Mouse (Mus musculus): ENCODE results near the gene Uqcc2.

Gene Uqcc2

DNA sequence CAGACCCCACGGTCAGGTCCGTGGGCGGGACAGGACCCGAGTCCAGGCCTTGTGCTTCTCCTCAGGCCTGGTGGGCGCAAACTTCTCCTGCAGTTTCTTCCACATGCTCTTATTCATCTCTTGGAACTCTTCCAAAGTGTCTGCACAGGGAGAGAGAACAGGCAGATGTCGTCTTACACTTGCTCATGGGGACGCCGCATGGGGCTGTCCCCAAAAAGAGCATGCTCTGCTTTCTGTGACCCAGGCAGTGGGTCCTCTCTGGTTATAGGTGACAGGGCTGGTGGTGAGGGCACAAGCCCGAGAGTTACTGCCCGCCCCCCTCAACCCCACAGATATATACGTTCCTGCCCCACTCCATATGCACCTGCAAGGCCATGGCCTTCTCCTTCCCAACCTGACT is 11.0 kb downstream of the Uqcc2 start:
- no peak for DNase-seq

DNA sequence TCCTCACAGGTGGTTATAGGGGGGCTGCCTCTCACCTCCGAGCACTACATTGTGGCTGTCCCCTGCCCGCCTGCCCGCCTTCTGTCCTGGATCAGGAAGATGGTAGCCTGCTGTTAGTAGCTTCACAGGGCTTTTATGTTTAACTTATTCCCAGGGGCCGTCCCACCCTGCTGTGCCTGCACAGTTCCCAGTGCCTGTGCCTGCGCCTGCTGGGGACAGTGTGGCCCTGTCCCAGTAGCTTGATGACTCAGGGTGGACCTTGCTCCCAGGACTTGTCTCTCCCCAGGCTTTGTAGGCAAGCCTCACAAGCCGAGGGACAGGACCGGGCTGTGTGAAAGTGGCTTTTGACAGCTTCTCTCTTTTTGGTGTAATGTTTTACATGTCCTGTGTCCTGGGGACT is 11.9 kb downstream of the Uqcc2 start:
- DNase-seq: no peak

GRCm38 (mm10) chr17:27121266-27121665 is 12.4 kb downstream of the Uqcc2 start:
- no peak for DNase-seq

- peak; percentile 82 for DNase-seq
Measured at GRCm38 (mm10) chr17:27120561-27121024, 13.1 kb downstream of the Uqcc2 start.

- DNase-seq: no peak
Measured at GRCm38 (mm10) chr17:27119954-27120353, 13.8 kb downstream of the Uqcc2 start.

DNA sequence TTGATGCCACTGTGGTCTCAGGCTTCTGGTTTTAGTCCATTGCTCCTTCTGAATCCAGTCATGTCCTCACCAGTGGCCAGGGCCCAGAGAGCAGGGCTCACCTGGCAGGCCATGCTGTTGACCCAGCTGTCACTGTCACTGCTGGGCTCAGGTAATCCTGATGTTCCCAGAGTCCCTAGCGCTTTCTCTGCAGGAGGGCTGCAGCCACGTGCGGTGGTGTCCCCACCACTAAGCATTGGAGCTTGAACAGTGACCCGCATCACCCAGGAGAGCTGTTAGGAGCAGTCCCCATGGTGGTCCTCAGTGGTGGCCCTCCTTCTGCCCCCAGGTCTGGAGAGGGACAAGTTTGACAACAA is 14.2 kb downstream of the Uqcc2 start:
- no peak for DNase-seq

GRCm38 (mm10) chr17:27118676-27119539 is 14.8 kb downstream of the Uqcc2 start:
- DNase-seq: no peak

GRCm38 (mm10) chr17:27110072-27110471 is 23.6 kb downstream of the Uqcc2 start:
- DNase-seq: no peak

- no peak for DNase-seq
Measured at GRCm38 (mm10) chr17:27107936-27108335, 25.8 kb downstream of the Uqcc2 start.

- DNase-seq: no peak
Measured at GRCm38 (mm10) chr17:27106745-27107144, 27.0 kb downstream of the Uqcc2 start.

GRCm38 (mm10) chr17:27105698-27106470 is 27.8 kb downstream of the Uqcc2 start:
- DNase-seq: no peak

DNA sequence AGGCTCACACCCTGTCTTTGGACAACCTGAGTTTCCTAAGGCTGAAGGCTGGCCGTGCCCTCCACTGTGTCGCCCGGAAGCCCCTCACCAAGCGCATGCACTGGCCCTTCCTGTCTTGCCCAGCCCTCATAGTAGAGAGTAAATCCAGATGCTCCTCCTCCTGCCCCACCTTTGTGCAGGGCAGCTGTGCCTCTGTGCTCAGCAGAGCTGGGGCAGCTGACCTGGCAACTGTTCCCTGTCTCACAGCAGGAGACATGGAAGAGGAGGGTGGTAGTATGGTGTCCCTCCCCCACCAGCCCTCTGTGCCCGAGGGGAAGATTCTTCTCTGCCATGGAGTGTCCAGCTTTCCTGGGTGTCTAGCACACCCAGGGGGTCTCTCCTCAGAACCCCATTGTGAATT is 32.0 kb downstream of the Uqcc2 start:
- DNase-seq: no peak

- no peak for DNase-seq
Measured at GRCm38 (mm10) chr17:27095690-27096089, 38.0 kb downstream of the Uqcc2 start.

DNA sequence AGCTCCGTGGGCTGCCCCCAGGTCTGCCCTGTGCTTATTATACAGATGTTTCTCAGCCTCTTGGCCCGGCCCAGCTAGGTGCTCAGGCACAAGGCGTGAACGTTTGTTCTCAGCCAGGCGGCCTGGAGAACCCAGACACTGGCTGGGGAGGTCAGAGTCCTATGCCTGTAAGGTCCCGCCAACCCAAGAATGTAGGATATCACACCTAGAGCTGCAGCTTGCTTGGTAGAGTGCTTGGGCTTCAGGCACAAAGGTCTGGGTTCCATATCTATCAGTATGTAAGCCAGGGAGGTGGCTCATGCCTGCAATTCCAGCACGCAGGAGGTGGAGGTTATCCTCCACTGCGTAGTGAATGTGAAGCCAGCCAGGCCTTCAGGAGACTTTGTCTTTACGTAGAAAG is 43.6 kb downstream of the Uqcc2 start:
- DNase-seq: no peak

- DNase-seq: no peak
Measured at GRCm38 (mm10) chr17:27087426-27087825, 46.3 kb downstream of the Uqcc2 start.

GRCm38 (mm10) chr17:27085676-27086075 is 48.0 kb downstream of the Uqcc2 start:
- no peak for DNase-seq

- DNase-seq: no peak
Measured at GRCm38 (mm10) chr17:27083601-27084000, 50.1 kb downstream of the Uqcc2 start.

DNA sequence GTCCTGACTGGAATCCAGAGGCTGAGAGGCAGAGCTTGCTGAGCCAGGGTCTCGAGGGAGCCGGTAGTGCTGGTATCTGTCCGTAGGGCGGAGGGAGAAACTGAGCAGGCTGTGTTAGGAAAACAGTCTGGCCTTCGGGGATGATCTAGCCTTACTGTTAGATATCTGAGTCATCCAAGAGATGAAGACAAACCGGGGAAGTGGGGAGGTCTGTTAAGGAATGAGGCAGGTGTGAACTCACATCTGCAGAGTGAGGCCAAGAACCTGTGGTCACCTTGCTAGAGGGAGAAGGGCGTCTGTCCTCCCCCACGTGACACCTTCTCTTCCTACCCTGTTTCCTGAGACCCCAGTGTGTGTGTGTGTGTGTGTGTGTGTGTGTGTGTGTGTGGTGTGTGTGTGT is 50.9 kb downstream of the Uqcc2 start:
- DNase-seq: no peak

DNA sequence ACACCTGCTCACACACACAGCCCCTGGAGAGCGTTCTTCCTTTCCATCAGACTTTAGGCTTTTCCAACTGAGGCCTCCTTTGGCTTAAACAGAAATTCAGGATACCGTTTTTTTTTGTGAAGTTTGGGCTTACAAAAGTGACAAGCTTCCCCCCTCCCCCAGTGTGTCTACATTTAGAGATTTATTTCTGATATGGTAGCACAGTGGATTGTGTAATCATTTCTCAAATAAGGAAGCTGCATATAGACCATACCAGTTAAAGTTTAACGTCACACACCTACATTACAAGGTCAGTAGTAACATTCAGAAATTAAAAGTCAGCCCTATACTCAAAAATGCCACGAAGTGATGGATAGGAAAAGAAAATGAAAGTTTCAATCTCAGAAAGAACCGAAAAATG is 51.8 kb downstream of the Uqcc2 start:
- DNase-seq: no peak

GRCm38 (mm10) chr17:27078499-27078898 is 55.2 kb downstream of the Uqcc2 start:
- no peak for DNase-seq

- DNase-seq: no peak
Measured at GRCm38 (mm10) chr17:27077920-27078319, 55.8 kb downstream of the Uqcc2 start.

GRCm38 (mm10) chr17:27077133-27077532 is 56.6 kb downstream of the Uqcc2 start:
- no peak for DNase-seq

DNA sequence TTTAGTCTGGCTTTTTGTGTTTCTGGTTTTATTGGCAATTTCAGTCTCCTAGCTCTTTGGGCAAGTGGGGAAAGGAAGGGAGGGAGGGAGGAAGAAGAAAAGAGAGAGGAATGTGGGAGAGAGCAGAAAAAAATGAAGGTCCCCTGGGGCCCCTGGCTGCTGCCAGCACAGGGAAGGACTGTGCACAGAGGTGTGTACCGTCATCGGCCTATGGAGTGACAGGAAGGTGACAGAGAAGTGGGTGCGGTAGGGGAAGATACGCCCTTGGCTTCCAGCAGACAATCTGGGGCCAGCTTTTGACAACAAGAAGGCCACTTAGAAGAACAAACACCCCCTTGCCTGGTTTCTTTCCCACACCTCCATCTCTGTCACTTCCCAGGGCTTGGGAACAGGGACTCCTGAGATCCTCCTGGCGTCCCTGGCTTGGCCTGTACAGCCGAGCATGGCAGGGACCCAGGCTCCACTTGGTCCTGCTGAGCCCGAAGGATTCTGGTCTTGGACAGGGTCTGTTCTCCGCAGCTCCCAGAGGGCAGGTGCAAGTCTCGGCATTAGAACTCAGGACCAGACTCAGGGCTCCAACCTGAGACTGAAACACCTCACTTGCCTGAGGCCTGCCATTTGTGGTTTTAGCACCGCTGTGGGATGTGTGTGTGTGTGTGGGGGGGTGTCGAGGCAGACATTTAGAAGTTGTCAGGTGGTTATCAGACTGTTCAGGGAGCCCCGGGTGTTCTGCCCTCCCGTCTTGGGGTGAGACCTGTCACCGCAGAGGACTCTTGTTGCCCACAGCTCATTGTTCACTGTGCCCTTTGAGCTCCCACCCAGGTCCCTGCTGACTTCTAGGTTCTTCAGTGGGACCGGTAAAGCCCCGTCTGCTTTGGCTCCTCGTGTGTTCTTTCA is 58.6 kb downstream of the Uqcc2 start:
- DNase-seq: no peak

All from layer of hippocampus, adult 9-11 months (tissue).